Mouse (Mus musculus) myocyte (in vitro differentiated cells): ENCODE measurements around the gene Col4a1.

Experiments
- E2F4 ChIP-seq: IDR thresholded peaks from one replicate; pipeline ENCODE4 v1.6.1; 2011; ENCODE audit warnings: mild to moderate bottlenecking, control low read depth, moderate library complexity; ENCODE audit not compliant: insufficient read depth
- MAX ChIP-seq: IDR thresholded peaks from one replicate; pipeline ENCODE4 v1.6.1; 2011; ENCODE audit warnings: low read depth, mild to moderate bottlenecking, control low read depth
- MYOD1 ChIP-seq, 3 experiments: IDR thresholded peaks; one replicate each; pipeline ENCODE4 v1.6.1; 2011; ENCODE audit warnings: control low read depth in 2 of 3, low read depth in 2 of 3, mild to moderate bottlenecking in 2 of 3, moderate library complexity in 1 of 3; ENCODE audit not compliant: insufficient read length in 2 of 3, control insufficient read depth in 1 of 3
- POLR2A ChIP-seq: IDR thresholded peaks from one replicate; pipeline ENCODE4 v1.6.1; 2011; ENCODE audit warnings: low read depth, mild to moderate bottlenecking, control low read depth, moderate library complexity; ENCODE audit not compliant: insufficient read length
- TCF3 ChIP-seq: IDR thresholded peaks from one replicate; pipeline ENCODE4 v1.6.1; 2011; ENCODE audit warnings: low read depth, control low read depth; ENCODE audit not compliant: insufficient read length

GRCm38 (mm10) chr8:11316118-11316517 lies 3.5 kb upstream of the Col4a1 start:
- TF ChIP-seq POLR2A = no peak
- no peak for TF ChIP-seq E2F4
- no peak for TF ChIP-seq MAX
- TF ChIP-seq TCF3 = no peak
- no peak for TF ChIP-seq MYOD1 (IDR thresholded peaks at IDR 0.05; ENCODE audit: control insufficient read depth in 1 of 3, insufficient read length in 2 of 3, low read depth in 2 of 3)
